Mouse (Mus musculus) heart, adult 2 months (tissue): ENCODE data around the gene Calhm2. TPM values are rescaled to one million over a fixed set of nuclear protein-coding genes. Genes with fewer than 3 reads are reported as not detected.
A peak's percentile ranks its signal among the peaks of the same experiment; 100 is the strongest.
"Not testable (repeated sequence)": the region's sequence is repeated elsewhere in the genome, so short reads cannot be mapped to it uniquely, and the experiment has no call there.

Source experiments
- DNase-seq, 2 experiments: peaks; one replicate each; pipeline ENCODE4 v3.0.0; 2021
- H3K27ac ChIP-seq: fragments of 200-600 bp; 2 replicates; pipeline ENCODE4 v1.8.1; 2022
- H3K27me3 ChIP-seq: fragments of 200-500 bp; 2 replicates; pipeline ENCODE4 v1.6.1; 2012; ENCODE audit warnings: mild to moderate bottlenecking, low read length, inconsistent platforms, mixed read lengths; ENCODE audit not compliant: control insufficient read depth, insufficient read depth
- H3K36me3 ChIP-seq: fragments of 200-500 bp; 2 replicates; pipeline ENCODE4 v1.6.1; 2012; ENCODE audit warnings: low read length, inconsistent platforms; ENCODE audit not compliant: control insufficient read depth, insufficient read depth
- H3K4me1 ChIP-seq: fragments of 200-500 bp; 2 replicates; pipeline ENCODE4 v1.6.1; 2011; ENCODE audit warnings: low read length; ENCODE audit not compliant: control insufficient read depth, insufficient read depth
- H3K4me3 ChIP-seq: fragments of 200-600 bp; 2 replicates; pipeline ENCODE4 v1.8.1; 2022
- H3K79me2 ChIP-seq: fragments of 200-500 bp; replicated peaks from 2 replicates; pipeline ENCODE4 v1.6.1; 2012; ENCODE audit warnings: mild to moderate bottlenecking, inconsistent platforms, low read length, moderate library complexity, mixed read lengths; ENCODE audit not compliant: control insufficient read depth, insufficient read depth
- H3K9ac ChIP-seq: fragments of 200-500 bp; 2 replicates; pipeline ENCODE4 v1.6.1; 2012; ENCODE audit warnings: low read depth, mild to moderate bottlenecking, control low read depth, inconsistent platforms, low read length, mixed read lengths
- CTCF ChIP-seq: fragments of 200-600 bp; IDR thresholded peaks from 2 replicates; pipeline ENCODE4 v1.8.1; 2022; ENCODE audit warnings: antibody characterized with exemption, mild to moderate bottlenecking, moderate library complexity
- EP300 ChIP-seq: fragments of 200-500 bp; IDR thresholded peaks from 2 replicates; pipeline ENCODE4 v1.6.1; 2011; ENCODE audit warnings: low read depth, low read length, control low read depth; ENCODE audit not compliant: insufficient read depth
- POLR2A ChIP-seq: fragments of 200-500 bp; IDR thresholded peaks from 2 replicates; pipeline ENCODE4 v1.6.1; 2011; ENCODE audit warnings: mild to moderate bottlenecking, low read depth, low read length, control low read depth; ENCODE audit not compliant: insufficient read depth
- WGBS: fragments of 180-500 bp; shearing (Covaris S2); methylation state at CpG from one replicate; pipeline ENCODE4 v1.1.7; 2018; 5-methylcytosine and 5-hydroxymethylcytosine counted together
- intact Hi-C: fragments of 180-260 bp; cut with DNase I; formaldehyde crosslinking; loops from one replicate; pipeline ENCODE4 v1.15.1; 2025
- polyA plus RNA-seq: library from polyadenylated mRNA; depleted of rRNA; stranded (reverse); fragments of >200 nt; gene quantifications from 2 replicates; pipeline ENCODE4 v1.2.3, GENCODE M21; 2012
- total RNA-seq, 2 experiments: library from RNA; stranded (reverse); gene quantifications; 2 replicates each; pipeline ENCODE4 v1.2.3; 2021

Calhm2 gene
- total and polyA plus RNA-seq, 3 experiments: 3.7 to 7.1 (median 4.5) TPM

DNA sequence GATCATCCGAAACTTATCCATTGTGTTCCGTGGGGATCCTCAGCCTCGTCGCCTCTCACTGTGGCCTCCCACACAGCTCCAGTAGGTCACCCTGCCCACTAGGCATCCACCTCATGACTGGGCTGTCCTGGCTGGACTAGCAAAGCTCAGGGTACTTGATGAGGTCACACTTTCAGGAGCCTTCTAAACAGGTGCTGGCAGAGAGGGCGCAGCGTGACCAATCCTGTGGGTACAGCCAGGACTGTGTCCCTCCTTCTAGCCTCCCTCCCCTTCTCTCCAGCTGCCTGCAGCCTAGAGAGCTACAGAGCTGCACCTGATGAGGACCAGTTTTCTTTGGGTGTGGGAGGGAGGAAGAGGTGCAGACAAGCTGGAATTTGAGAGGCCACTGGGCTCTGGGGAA, 6.1 kb upstream of the Calhm2 start, which contains the start of gene Calhm1:
Calhm1 (minus strand) TSS at position 101 of the 400 bp plus-strand sequence.
- Histone ChIP-seq H3K4me1 (no peaks in the 10 kb centered on the region), H3K27me3 (no peaks in the 10 kb centered on the region), H3K36me3 (no peaks in the 10 kb centered on the region), H3K27ac (no peak within 1 kb of the TSS), H3K79me2 (no peaks in the 10 kb centered on the region), H3K9ac (no peak within 1 kb of the TSS), H3K4me3 (no peak within 1 kb of the TSS)
- TF ChIP-seq CTCF (no peak), POLR2A (no peak), EP300 (no peak)
- intact Hi-C loops: no loop called here
- no peak for DNase-seq
- 92% methylated on average over 6 of the region's 6 CpGs for WGBS

- Histone ChIP-seq H3K36me3 (no peaks in the 10 kb centered on the region), H3K27me3 (no peaks in the 10 kb centered on the region), H3K9ac (no peak overlapping the region), H3K4me1 (peaks cover 3% of the 10 kb centered on the region; the same call in 1 of the 2 replicates), H3K79me2 (no peaks in the 10 kb centered on the region), H3K27ac (no peak overlapping the region), H3K4me3 (no peak overlapping the region)
- WGBS: 76% methylated on average over 6 of the region's 6 CpGs
- DNase-seq: no peak
- TF ChIP-seq EP300: no peak
- no peak for TF ChIP-seq CTCF
- no peak for TF ChIP-seq POLR2A
- intact Hi-C loops: no loop called here
These were observed 4.3 kb upstream of the Calhm2 start for GRCm38 (mm10) chr19:47142438-47142837.

GRCm38 (mm10) chr19:47139611-47140010, 1.5 kb upstream of the Calhm2 start:
- H3K27me3 ChIP-seq, H3K9ac ChIP-seq, intact Hi-C loops, H3K4me1 ChIP-seq, H3K4me3 ChIP-seq, H3K27ac ChIP-seq, DNase-seq, H3K79me2 ChIP-seq, H3K36me3 ChIP-seq: not testable (repeated sequence)
- 47% methylated on average over 7 of the region's 7 CpGs for WGBS

- TF ChIP-seq POLR2A: peak; percentile 40; the same call in 1 of the 2 replicates
- 0 out of 2 replicates have a peak, but pooled peaks have one; percentile 2 for TF ChIP-seq EP300
- TF ChIP-seq CTCF: no peak
- Histone ChIP-seq H3K27me3 (no peaks in the 10 kb centered on the region), H3K4me1 (peaks cover 7% of the 10 kb centered on the region), H3K9ac (peak overlapping the region; percentile 68), H3K27ac (peak overlapping the region; percentile 93), H3K36me3 (no peaks in the 10 kb centered on the region), H3K4me3 (peak overlapping the region; percentile 76), H3K79me2 (no peaks in the 10 kb centered on the region)
- WGBS: 13% methylated on average over 6 of the region's 6 CpGs
- DNase-seq: peak; percentile 75 to 80
- intact Hi-C loops: loop anchor here (2.0 kb wide), 2 partner anchors 14 to 444 kb away; no protein-coding TSS in a partner anchor
These were observed 978 bp downstream of the Calhm2 start for GRCm38 (mm10) chr19:47137051-47137581.

GRCm38 (mm10) chr19:47136170-47136569, 1.9 kb downstream of the Calhm2 start:
- Histone ChIP-seq H3K79me2 (no peaks in the 10 kb centered on the region), H3K27me3 (no peaks in the 10 kb centered on the region), H3K27ac (peak overlapping the region; percentile 93; the same call in 1 of the 2 replicates), H3K4me3 (no peak overlapping the region), H3K4me1 (peaks cover 7% of the 10 kb centered on the region), H3K36me3 (no peaks in the 10 kb centered on the region), H3K9ac (no peak overlapping the region)
- DNase-seq: no peak
- WGBS: 81% methylated on average over 5 of the region's 5 CpGs
- no peak for TF ChIP-seq POLR2A
- TF ChIP-seq CTCF: no peak
- intact Hi-C loops: loop anchor here (2.0 kb wide), 2 partner anchors 13 to 445 kb away; no protein-coding TSS in a partner anchor

- no peak for DNase-seq
- intact Hi-C loops: no loop called here
- Histone ChIP-seq H3K9ac (no peak overlapping the region), H3K4me1 (peaks cover 7% of the 10 kb centered on the region), H3K79me2 (no peaks in the 10 kb centered on the region), H3K36me3 (no peaks in the 10 kb centered on the region), H3K27ac (no peak overlapping the region), H3K27me3 (no peaks in the 10 kb centered on the region), H3K4me3 (no peak overlapping the region)
- WGBS: 92% methylated on average over 17 of the region's 17 CpGs
- TF ChIP-seq EP300 (no peak), CTCF (no peak), POLR2A (no peak)
These were observed 2.5 kb downstream of the Calhm2 start for GRCm38 (mm10) chr19:47135568-47135967.
